Mouse (Mus musculus): ENCODE data around the gene Fam129a. TPM values are rescaled to one million over a fixed set of nuclear protein-coding genes. Genes with fewer than 3 reads are reported as not detected.

Fam129a gene
- total and polyA plus RNA-seq, 3 experiments = 27.8 to 48.3 (median 37.0) TPM

DNA sequence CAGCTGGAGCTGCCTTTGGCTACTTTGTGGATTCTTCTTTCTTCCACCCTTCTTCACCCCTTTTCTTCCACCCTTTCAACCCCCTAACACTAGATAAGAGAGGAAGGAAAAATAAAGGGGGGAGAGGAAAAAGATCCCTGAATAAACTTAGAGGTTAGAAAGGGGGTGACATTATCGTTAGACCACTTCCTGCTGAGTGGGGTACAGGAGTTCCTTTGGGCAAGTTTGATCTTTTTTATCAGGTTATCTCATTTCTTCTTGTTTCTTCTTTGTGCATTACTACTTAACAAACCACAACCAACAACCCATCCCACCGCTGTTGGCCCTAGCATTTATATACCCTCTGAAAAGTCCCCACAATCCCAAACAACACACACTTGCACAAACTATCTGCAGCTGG lies 154.6 kb downstream of the Fam129a start:
- Histone ChIP-seq H3K9ac (ENCODE audit: insufficient read depth, low read depth) (no peak overlapping the region), H3K27ac (ENCODE audit: insufficient read depth, low read depth) (no peak overlapping the region), H3K36me3 (replicated peaks in 1 of 2; ENCODE audit: control insufficient read depth in 1 of 2, insufficient read depth in 1 of 2, low read length in 1 of 2) (no peaks in the 10 kb centered on the region), H3K9me3 (replicated peaks; ENCODE audit: low read length) (no peaks in the 10 kb centered on the region), H3K79me2 (replicated peaks; ENCODE audit: control insufficient read depth, extremely low read depth, insufficient read depth, poor library complexity, severe bottlenecking) (no peaks in the 10 kb centered on the region), H3K4me2 (ENCODE audit: insufficient read depth, low read depth, poor library complexity, severe bottlenecking) (no peak overlapping the region), H3K4me3 (replicated peaks in 1 of 3; ENCODE audit: low read depth in 2 of 3, low read length in 2 of 3, poor library complexity in 1 of 3) (no peak overlapping the region), H3K27me3 (replicated peaks) (no peaks in the 10 kb centered on the region), H3K4me1 (ENCODE audit: control insufficient read depth in 1 of 2, insufficient read depth in 2 of 2) (peaks cover 0 to 21% of the 10 kb centered on the region in 2 experiments; a peak in 2 of 4 replicates)
- in situ Hi-C loops (cut with MboI; ENCODE audit: low pct_ligation_motif_present, low pct_unique_long_range_greater_than_20kb, low sequenced_read_pairs) (no loop called here), dilution Hi-C loops (cut with MboI; ENCODE audit: extremely low pct_ligation_motif_present, extremely low pct_unique_long_range_greater_than_20kb, low sequenced_read_pairs) (no loop called here)
- TF ChIP-seq SMC3 (IDR thresholded peaks at IDR 0.05; ENCODE audit: low read depth, low read length) (no peak), ZKSCAN1 (IDR thresholded peaks at IDR 0.05; ENCODE audit: borderline replicate concordance, low read depth, low read length) (no peak), ELF1 (IDR thresholded peaks at IDR 0.05; ENCODE audit: low read depth, low read length) (no peak), UBTF (IDR thresholded peaks at IDR 0.05; ENCODE audit: low read depth, low read length) (no peak), BHLHE40 (IDR thresholded peaks at IDR 0.05; ENCODE audit: low read depth, low read length) (no peak), ZC3H11A (IDR thresholded peaks at IDR 0.05; ENCODE audit: low read depth, low read length) (no peak), MYC (IDR thresholded peaks at IDR 0.05; ENCODE audit: low read depth, low read length) (no peak), GABPA (IDR thresholded peaks at IDR 0.05; ENCODE audit: insufficient replicate concordance, low read depth, low read length) (no peak), JUN (IDR thresholded peaks at IDR 0.05; ENCODE audit: insufficient read depth, low read depth, low read length) (no peak), IRF4 (IDR thresholded peaks at IDR 0.05; ENCODE audit: low read depth, low read length) (no peak), RCOR1 (conservative IDR thresholded peaks at IDR 0.05; ENCODE audit: low read depth, low read length) (no peak), POLR2A (IDR thresholded peaks at IDR 0.05; ENCODE audit: low read depth, low read length) (no peak)
- no peak for DNase-seq (ENCODE audit: extremely low read depth)

- Histone ChIP-seq H3K36me3 (replicated peaks in 1 of 2; ENCODE audit: control insufficient read depth in 1 of 2, insufficient read depth in 1 of 2, low read length in 1 of 2) (no peaks in the 10 kb centered on the region), H3K27me3 (replicated peaks) (no peaks in the 10 kb centered on the region)
- TF ChIP-seq E2F4 (IDR thresholded peaks at IDR 0.05; ENCODE audit: insufficient replicate concordance, low read depth, low read length) (no peak), RAD21 (IDR thresholded peaks at IDR 0.05; ENCODE audit: low read depth, low read length) (no peak), MEF2A (IDR thresholded peaks at IDR 0.05; ENCODE audit: borderline replicate concordance, low read depth, low read length) (no peak), PAX5 (IDR thresholded peaks at IDR 0.05; ENCODE audit: low read length) (no peak), ZMIZ1 (IDR thresholded peaks at IDR 0.05; ENCODE audit: low read depth, low read length) (no peak), MAZ (IDR thresholded peaks at IDR 0.05; ENCODE audit: low read depth, low read length) (no peak), ZC3H11A (IDR thresholded peaks at IDR 0.05; ENCODE audit: low read depth, low read length) (no peak), NRF1 (IDR thresholded peaks at IDR 0.05; ENCODE audit: low read depth, low read length) (no peak), GABPA (IDR thresholded peaks at IDR 0.05; ENCODE audit: insufficient replicate concordance, low read depth, low read length) (no peak), RCOR1 (conservative IDR thresholded peaks at IDR 0.05; ENCODE audit: low read depth, low read length) (no peak), JUN (IDR thresholded peaks at IDR 0.05; ENCODE audit: insufficient read depth, low read depth, low read length) (no peak), ZNF384 (IDR thresholded peaks at IDR 0.05; ENCODE audit: low read depth, low read length) (no peak), CHD1 (IDR thresholded peaks at IDR 0.05; ENCODE audit: low read depth, low read length) (no peak)
These were observed 155.4 kb downstream of the Fam129a start for GRCm38 (mm10) chr1:151726358-151726757.

More at GRCm38 (mm10) chr1:151726358-151726757, 155.4 kb downstream of the Fam129a start:
- dilution Hi-C loops (cut with MboI; ENCODE audit: extremely low pct_ligation_motif_present, extremely low pct_unique_long_range_greater_than_20kb, low sequenced_read_pairs) (no loop called here), in situ Hi-C loops (cut with MboI; ENCODE audit: low pct_ligation_motif_present, low pct_unique_long_range_greater_than_20kb, low sequenced_read_pairs) (no loop called here)
- Histone ChIP-seq H3K79me2 (replicated peaks; ENCODE audit: control insufficient read depth, extremely low read depth, insufficient read depth, poor library complexity, severe bottlenecking) (no peaks in the 10 kb centered on the region), H3K9ac (ENCODE audit: insufficient read depth, low read depth) (no peak overlapping the region), H3K4me3 (replicated peaks in 1 of 3; ENCODE audit: low read depth in 2 of 3, low read length in 2 of 3, poor library complexity in 1 of 3) (no peak overlapping the region), H3K4me1 (ENCODE audit: control insufficient read depth in 1 of 2, insufficient read depth in 2 of 2) (peaks cover 0 to 21% of the 10 kb centered on the region in 2 experiments; a peak in 2 of 4 replicates), H3K4me2 (ENCODE audit: insufficient read depth, low read depth, poor library complexity, severe bottlenecking) (no peak overlapping the region), H3K27ac (ENCODE audit: insufficient read depth, low read depth) (no peak overlapping the region), H3K9me3 (replicated peaks; ENCODE audit: low read length) (no peaks in the 10 kb centered on the region)
- no peak for DNase-seq (ENCODE audit: extremely low read depth)

Measured in CH12.LX (cell line).